Mouse (Mus musculus): Measurements from ENCODE around the gene Lasp1. TPM values are rescaled to one million over a fixed set of nuclear protein-coding genes. Genes with fewer than 3 reads are reported as not detected.

Gene Lasp1
- total RNA-seq (2014; rRNA removed) (142 and 153 TPM in 2 replicates), polyA plus RNA-seq (2015; fragmentation: Nextera tagmentation; extraction: Ambion mirVana) (117 and 152 TPM in 2 replicates)

DNA sequence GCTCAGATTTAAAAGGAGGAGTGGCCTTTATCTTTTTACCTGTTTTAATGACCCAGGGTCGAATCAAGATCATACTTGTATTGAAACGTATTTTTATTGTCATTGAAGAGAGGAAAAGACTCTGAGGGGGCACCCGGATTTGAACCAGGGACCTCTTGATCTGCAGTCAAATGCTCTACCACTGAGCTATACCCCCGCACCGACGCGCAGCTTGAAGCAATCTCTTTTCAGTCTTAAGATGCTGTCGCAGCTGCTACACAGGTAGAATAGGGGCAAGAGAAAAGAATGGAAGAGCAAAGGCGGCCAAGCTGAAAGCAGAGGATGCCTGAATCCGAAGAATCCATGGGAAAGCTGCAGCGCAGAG lies at the start of gene Lasp1:
Gene Lasp1 (plus strand): TSS at position 219 of the 364 bp plus-strand sequence.
- no peak for TF ChIP-seq CTCF (IDR thresholded peaks at IDR 0.05; ENCODE audit: low read depth)
- H3K4me2 ChIP-seq (ENCODE audit: low read depth): peak within 1 kb of the TSS; percentile 76
- H3K4me3 ChIP-seq (ENCODE audit: low read depth, low read length): peak within 1 kb of the TSS; percentile 97
- ATAC-seq: peak; percentile 76
- under 1% methylated on average over 11 of the region's 11 CpGs for WGBS
- no peaks in the 10 kb centered on the region for H3K36me3 ChIP-seq (ENCODE audit: insufficient read depth)
- peak; percentile 95 for DNase-seq
- H3K27me3 ChIP-seq (ENCODE audit: insufficient read depth, low read length): no peaks in the 10 kb centered on the region
- H3K4me1 ChIP-seq (ENCODE audit: insufficient read depth): peaks cover 19% of the 10 kb centered on the region; the same call in 1 of the 2 replicates
- peak within 1 kb of the TSS; percentile 80 for H3K9ac ChIP-seq
- peak within 1 kb of the TSS; percentile 91 for H3K27ac ChIP-seq (ENCODE audit: low read depth, low read length)
- H3K9me3 ChIP-seq (ENCODE audit: low read length): no peaks in the 10 kb centered on the region

GRCm38 (mm10) chr11:97753277-97753676 lies 45.5 kb upstream of the Lasp1 start:
- TF ChIP-seq CTCF (IDR thresholded peaks at IDR 0.05; ENCODE audit: low read depth): no peak
- Histone ChIP-seq H3K27ac (ENCODE audit: low read depth, low read length) (no peak overlapping the region), H3K27me3 (ENCODE audit: insufficient read depth, low read length) (no peaks in the 10 kb centered on the region), H3K36me3 (ENCODE audit: insufficient read depth) (peaks cover 72% of the 10 kb centered on the region), H3K4me1 (ENCODE audit: insufficient read depth) (no peaks in the 10 kb centered on the region), H3K9me3 (ENCODE audit: low read length) (no peaks in the 10 kb centered on the region), H3K4me2 (ENCODE audit: low read depth) (no peak overlapping the region), H3K9ac (no peak overlapping the region), H3K4me3 (ENCODE audit: low read depth, low read length) (no peak overlapping the region)
- no peak for DNase-seq
- no peak for ATAC-seq
- WGBS: 92% methylated on average over 8 of the region's 8 CpGs

DNA sequence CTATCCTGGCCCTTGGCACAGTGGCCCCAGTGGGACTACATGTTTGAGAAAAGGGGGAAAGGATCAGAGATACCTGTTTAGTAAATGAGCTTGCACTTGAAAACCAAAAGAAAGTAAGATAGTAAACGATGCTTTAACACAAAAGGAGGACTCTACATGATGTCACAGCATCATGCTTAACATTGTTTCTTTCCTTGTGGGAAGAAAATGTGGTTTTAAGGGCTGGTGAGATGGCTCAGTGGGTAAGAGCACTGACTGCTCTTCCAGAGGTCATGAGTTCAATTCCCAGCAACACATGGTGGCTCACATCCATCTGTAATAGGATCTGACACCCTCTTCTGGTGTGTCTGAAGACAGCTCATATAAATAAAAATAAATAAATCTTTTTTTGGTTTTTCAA lies 40.7 kb upstream of the Lasp1 start:
- Histone ChIP-seq H3K9me3 (ENCODE audit: low read length) (no peaks in the 10 kb centered on the region), H3K4me2 (ENCODE audit: low read depth) (no peak overlapping the region), H3K27me3 (ENCODE audit: insufficient read depth, low read length) (no peaks in the 10 kb centered on the region), H3K9ac (no peak overlapping the region), H3K27ac (ENCODE audit: low read depth, low read length) (no peak overlapping the region), H3K4me3 (ENCODE audit: low read depth, low read length) (no peak overlapping the region), H3K4me1 (ENCODE audit: insufficient read depth) (no peaks in the 10 kb centered on the region), H3K36me3 (ENCODE audit: insufficient read depth) (peaks cover 77% of the 10 kb centered on the region)
- ATAC-seq (no peak), DNase-seq (no peak)
- no peak for TF ChIP-seq CTCF (IDR thresholded peaks at IDR 0.05; ENCODE audit: low read depth)
- 89% methylated on average over 1 of the region's 1 CpGs for WGBS

DNA sequence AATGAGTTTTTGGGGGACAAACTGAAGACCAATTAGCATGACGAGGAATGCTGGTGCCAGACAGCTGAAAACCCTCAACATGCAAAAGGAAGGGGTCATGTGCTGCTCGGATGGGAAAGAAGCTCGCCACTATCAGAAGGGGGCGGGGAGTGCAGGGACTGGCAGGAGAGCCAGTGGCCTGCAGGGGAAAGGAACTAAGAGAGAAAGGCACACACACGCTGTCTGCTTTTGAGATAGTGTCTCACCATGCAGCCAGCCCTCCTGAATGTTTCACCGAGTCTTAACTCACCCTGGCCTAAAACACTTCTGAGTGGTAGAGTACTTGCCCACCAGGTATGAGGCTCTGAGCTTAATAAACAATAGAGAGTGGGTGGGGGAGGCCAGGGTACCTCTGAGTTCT lies 39.9 kb upstream of the Lasp1 start:
- no peak overlapping the region for H3K4me3 ChIP-seq (ENCODE audit: low read depth, low read length)
- H3K36me3 ChIP-seq (ENCODE audit: insufficient read depth): peaks cover 70% of the 10 kb centered on the region
- H3K9me3 ChIP-seq (ENCODE audit: low read length): no peaks in the 10 kb centered on the region
- no peak overlapping the region for H3K9ac ChIP-seq
- ATAC-seq: no peak
- H3K4me2 ChIP-seq (ENCODE audit: low read depth): no peak overlapping the region
- TF ChIP-seq CTCF (IDR thresholded peaks at IDR 0.05; ENCODE audit: low read depth): no peak
- no peak for DNase-seq
- H3K27ac ChIP-seq (ENCODE audit: low read depth, low read length): no peak overlapping the region
- 90% methylated on average over 6 of the region's 6 CpGs for WGBS
- H3K4me1 ChIP-seq (ENCODE audit: insufficient read depth): no peaks in the 10 kb centered on the region
- H3K27me3 ChIP-seq (ENCODE audit: insufficient read depth, low read length): no peaks in the 10 kb centered on the region

GRCm38 (mm10) chr11:97761638-97762037 lies 37.2 kb upstream of the Lasp1 start:
- Histone ChIP-seq H3K4me3 (ENCODE audit: low read depth, low read length) (no peak overlapping the region), H3K4me1 (ENCODE audit: insufficient read depth) (0 out of 2 replicates have a peak, but pooled peaks cover 11% of the 10 kb centered on the region), H3K27me3 (ENCODE audit: insufficient read depth, low read length) (no peaks in the 10 kb centered on the region), H3K36me3 (ENCODE audit: insufficient read depth) (peaks cover 53% of the 10 kb centered on the region), H3K9me3 (ENCODE audit: low read length) (no peaks in the 10 kb centered on the region), H3K4me2 (ENCODE audit: low read depth) (no peak overlapping the region), H3K9ac (no peak overlapping the region), H3K27ac (ENCODE audit: low read depth, low read length) (no peak overlapping the region)
- ATAC-seq (no peak), DNase-seq (no peak)
- peak; percentile 33 for TF ChIP-seq CTCF (IDR thresholded peaks at IDR 0.05; ENCODE audit: low read depth)

DNA sequence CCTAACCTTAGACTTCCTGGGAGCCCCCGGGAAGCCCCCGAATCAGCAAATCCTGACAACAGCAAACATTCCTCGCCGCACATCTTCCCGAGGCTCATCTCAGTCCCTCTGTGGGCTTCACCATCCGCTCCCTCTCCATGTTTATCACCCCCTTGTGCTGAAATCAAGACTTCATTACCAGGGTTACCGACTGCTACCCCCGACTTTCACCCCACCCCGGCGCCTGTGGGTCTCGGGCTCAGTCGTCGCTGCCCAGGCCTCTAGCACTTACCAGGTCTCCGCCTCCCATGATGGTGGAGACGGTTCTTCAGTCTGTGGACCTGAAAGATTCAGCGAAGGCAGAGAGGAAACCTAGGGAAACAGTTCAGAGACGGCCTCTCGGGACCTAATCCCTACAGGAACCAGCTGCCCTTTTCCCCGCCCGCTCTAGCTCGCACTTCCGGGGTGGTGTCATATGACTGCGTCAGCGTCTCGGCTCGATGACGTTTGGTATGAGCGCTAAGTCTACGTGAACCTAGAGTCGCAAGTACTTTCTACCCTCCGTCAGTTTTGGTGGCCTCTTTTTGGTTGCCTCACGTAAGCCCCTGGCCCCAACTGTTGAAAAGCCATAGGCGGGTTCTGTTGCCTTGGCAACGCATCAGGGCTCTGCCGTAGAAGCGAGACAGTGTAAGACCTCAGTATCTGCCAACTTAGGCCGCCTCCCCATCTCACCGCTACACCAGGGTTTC lies 32.5 kb upstream of the Lasp1 start, which contains the start of gene Cwc25:
Gene Cwc25 (minus strand): TSS at position 403 of the 728 bp plus-strand sequence.
- peaks cover 18% of the 10 kb centered on the region for H3K36me3 ChIP-seq (ENCODE audit: insufficient read depth)
- peak; percentile 24 for TF ChIP-seq CTCF (IDR thresholded peaks at IDR 0.05; ENCODE audit: low read depth)
- peak within 1 kb of the TSS; percentile 91 for H3K27ac ChIP-seq (ENCODE audit: low read depth, low read length)
- H3K4me1 ChIP-seq (ENCODE audit: insufficient read depth): 0 out of 2 replicates have a peak, but pooled peaks cover 11% of the 10 kb centered on the region
- H3K4me3 ChIP-seq (ENCODE audit: low read depth, low read length): peak within 1 kb of the TSS; percentile 92
- under 1% methylated on average over 38 of the region's 38 CpGs for WGBS
- DNase-seq (peak; percentile 99), ATAC-seq (peak; percentile 99)
- peak within 1 kb of the TSS; percentile 81 for H3K4me2 ChIP-seq (ENCODE audit: low read depth)
- no peaks in the 10 kb centered on the region for H3K9me3 ChIP-seq (ENCODE audit: low read length)
- no peaks in the 10 kb centered on the region for H3K27me3 ChIP-seq (ENCODE audit: insufficient read depth, low read length)
- H3K9ac ChIP-seq: peak within 1 kb of the TSS; percentile 93

DNA sequence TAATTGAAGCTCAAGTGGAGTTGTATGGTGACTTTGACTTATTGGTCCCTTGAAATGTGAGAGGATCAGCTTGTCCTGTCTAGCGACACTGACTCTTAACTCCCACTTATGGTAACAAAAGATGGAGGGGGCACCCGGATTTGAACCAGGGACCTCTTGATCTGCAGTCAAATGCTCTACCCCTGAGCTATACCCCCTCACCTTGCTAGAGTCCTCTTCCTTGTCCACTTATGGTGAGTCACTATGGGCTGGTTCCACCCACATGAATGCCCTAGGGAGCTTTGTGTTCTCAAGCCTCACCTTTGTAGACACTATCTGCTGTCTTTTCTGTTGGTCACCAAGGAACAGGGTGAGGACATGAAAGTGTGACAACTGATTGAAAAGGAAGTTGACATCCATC lies 29.1 kb upstream of the Lasp1 start:
- WGBS: 36% methylated on average over 2 of the region's 2 CpGs
- DNase-seq: no peak
- TF ChIP-seq CTCF (IDR thresholded peaks at IDR 0.05; ENCODE audit: low read depth): no peak
- Histone ChIP-seq H3K27ac (ENCODE audit: low read depth, low read length) (no peak overlapping the region), H3K4me2 (ENCODE audit: low read depth) (no peak overlapping the region), H3K4me3 (ENCODE audit: low read depth, low read length) (no peak overlapping the region), H3K36me3 (ENCODE audit: insufficient read depth) (no peaks in the 10 kb centered on the region), H3K4me1 (ENCODE audit: insufficient read depth) (0 out of 2 replicates have a peak, but pooled peaks cover 11% of the 10 kb centered on the region), H3K9me3 (ENCODE audit: low read length) (no peaks in the 10 kb centered on the region), H3K9ac (no peak overlapping the region), H3K27me3 (ENCODE audit: insufficient read depth, low read length) (no peaks in the 10 kb centered on the region)
- no peak for ATAC-seq

Measured in forebrain, postnatal 0 days (tissue).